Mouse (Mus musculus): ENCODE data around the gene Arpc5.
"Not testable (repeated sequence)": the region's sequence is repeated elsewhere in the genome, so short reads cannot be mapped to it uniquely, and the experiment has no call there.

The Arpc5 gene

GRCm38 (mm10) chr1:152766032-152766772, at the start of gene Arpc5, which contains the start of gene Rgl1:
Gene Arpc5 (plus strand): TSS chr1:152766542.
Gene Rgl1 (minus strand): TSS chr1:152766351.
- DNase-seq (ENCODE audit: low spot score in 2 of 2): peak; percentile 93 to 96

GRCm38 (mm10) chr1:152717329-152717728, 49.0 kb upstream of the Arpc5 start:
- DNase-seq (ENCODE audit: low spot score in 2 of 2): no peak

GRCm38 (mm10) chr1:152718200-152718599, 48.1 kb upstream of the Arpc5 start:
- DNase-seq (ENCODE audit: low spot score in 2 of 2): no peak

- DNase-seq (ENCODE audit: low spot score in 2 of 2): no peak
Observed at GRCm38 (mm10) chr1:152720969-152721368, 45.4 kb upstream of the Arpc5 start.

GRCm38 (mm10) chr1:152721535-152722198, 44.7 kb upstream of the Arpc5 start:
- no peak for DNase-seq (ENCODE audit: low spot score in 2 of 2)

GRCm38 (mm10) chr1:152724286-152724685, 42.1 kb upstream of the Arpc5 start:
- no peak for DNase-seq (ENCODE audit: low spot score in 2 of 2)

- DNase-seq (ENCODE audit: low spot score in 2 of 2): no peak
Observed at GRCm38 (mm10) chr1:152726095-152726494, 40.2 kb upstream of the Arpc5 start.

- DNase-seq (ENCODE audit: low spot score in 2 of 2): no peak
Observed at GRCm38 (mm10) chr1:152727604-152728236, 38.6 kb upstream of the Arpc5 start.

- no peak for DNase-seq (ENCODE audit: low spot score in 2 of 2)
Observed at GRCm38 (mm10) chr1:152738793-152739192, 27.5 kb upstream of the Arpc5 start.

- no peak for DNase-seq (ENCODE audit: low spot score in 2 of 2)
Observed at GRCm38 (mm10) chr1:152739374-152739773, 27.0 kb upstream of the Arpc5 start.

GRCm38 (mm10) chr1:152743095-152743826, 23.1 kb upstream of the Arpc5 start:
- DNase-seq (ENCODE audit: low spot score in 2 of 2): no peak

GRCm38 (mm10) chr1:152746426-152746825, 19.9 kb upstream of the Arpc5 start:
- DNase-seq (ENCODE audit: low spot score in 2 of 2): peak; percentile 62 to 78

GRCm38 (mm10) chr1:152749276-152749675, 17.1 kb upstream of the Arpc5 start:
- DNase-seq (ENCODE audit: low spot score in 2 of 2): no peak

- no peak for DNase-seq (ENCODE audit: low spot score in 2 of 2)
Observed at GRCm38 (mm10) chr1:152750312-152750965, 15.9 kb upstream of the Arpc5 start, which contains the start of gene Apobec4. Gene Apobec4 (plus strand): TSS chr1:152750551.

GRCm38 (mm10) chr1:152761791-152762190, 4.6 kb upstream of the Arpc5 start:
- DNase-seq (ENCODE audit: low spot score in 2 of 2): no peak

- peak in 1 of 2 experiments; percentile 26 for DNase-seq (ENCODE audit: low spot score in 2 of 2)
Observed at GRCm38 (mm10) chr1:152766804-152767748, 734 bp downstream of the Arpc5 start.

GRCm38 (mm10) chr1:152767749-152768488, 1.6 kb downstream of the Arpc5 start:
- peak; percentile 78 to 81 for DNase-seq (ENCODE audit: low spot score in 2 of 2)

GRCm38 (mm10) chr1:152771016-152771415, 4.7 kb downstream of the Arpc5 start:
- DNase-seq (ENCODE audit: low spot score in 2 of 2): no peak

- DNase-seq (ENCODE audit: low spot score in 2 of 2): not testable (repeated sequence)
Observed at GRCm38 (mm10) chr1:152774601-152775000, 8.3 kb downstream of the Arpc5 start.
